Mouse (Mus musculus) embryo, embryonic 10 days (tissue): ENCODE measurements around the gene Foxo1.

Source experiments
- DNase-seq: peaks from one replicate; pipeline ENCODE4 v3.0.0-alpha.2; 2015; ENCODE audit warnings: low spot score

The Foxo1 gene

GRCm38 (mm10) chr3:52268737-52269513 lies 789 bp downstream of the Foxo1 start:
- DNase-seq, result peak; percentile 47

GRCm38 (mm10) chr3:52269514-52270351 lies 1.6 kb downstream of the Foxo1 start:
- peak; percentile 80 for DNase-seq

- DNase-seq, result no peak
These were observed 2.4 kb downstream of the Foxo1 start for GRCm38 (mm10) chr3:52270511-52270910.

GRCm38 (mm10) chr3:52271376-52271775 lies 3.2 kb downstream of the Foxo1 start:
- no peak for DNase-seq

DNA sequence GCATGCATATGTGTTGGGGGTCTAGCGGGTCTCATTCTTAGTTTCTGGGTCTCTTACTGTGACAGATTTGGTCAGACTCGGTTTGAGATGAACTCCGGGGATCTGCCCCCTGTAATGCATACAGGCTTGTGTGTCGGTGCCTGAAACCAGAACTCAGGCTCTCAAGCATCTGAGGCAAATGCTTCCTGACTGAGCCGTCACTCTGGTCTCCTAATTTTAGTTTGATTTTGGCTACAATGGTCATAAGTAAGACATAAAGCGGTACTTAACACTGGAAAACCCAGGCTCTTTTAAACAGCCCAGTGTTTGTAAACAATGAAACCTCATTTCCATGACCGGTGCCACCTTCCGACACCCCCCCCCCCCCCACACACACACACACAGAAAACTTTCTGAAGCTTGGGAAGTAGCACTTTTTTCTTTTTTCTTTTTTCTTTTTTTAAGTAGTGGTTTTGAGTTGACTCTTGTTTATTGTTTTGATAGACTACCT lies 4.3 kb downstream of the Foxo1 start:
- DNase-seq, result no peak

DNA sequence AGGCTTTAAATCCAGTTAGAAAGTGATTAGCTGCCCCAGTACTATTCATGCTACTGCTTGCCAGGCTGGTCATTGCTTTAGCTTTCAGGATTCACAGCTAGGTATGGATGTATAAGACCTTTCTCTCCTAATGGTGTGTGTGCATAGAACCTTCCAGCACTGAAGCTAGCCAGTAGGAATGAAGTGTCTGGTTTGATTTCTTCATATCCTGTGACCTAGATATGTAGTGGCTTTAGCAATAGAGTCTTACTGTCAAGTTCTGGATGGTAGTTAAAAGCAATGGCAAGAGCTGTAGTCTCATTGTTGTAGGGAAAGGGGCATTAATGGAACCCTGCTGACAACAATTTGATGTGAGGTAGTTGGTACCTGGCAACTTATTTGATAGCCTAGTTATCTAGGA lies 6.3 kb downstream of the Foxo1 start:
- DNase-seq, result no peak

- DNase-seq, result no peak
These were observed 7.0 kb downstream of the Foxo1 start for GRCm38 (mm10) chr3:52275037-52275555.

DNA sequence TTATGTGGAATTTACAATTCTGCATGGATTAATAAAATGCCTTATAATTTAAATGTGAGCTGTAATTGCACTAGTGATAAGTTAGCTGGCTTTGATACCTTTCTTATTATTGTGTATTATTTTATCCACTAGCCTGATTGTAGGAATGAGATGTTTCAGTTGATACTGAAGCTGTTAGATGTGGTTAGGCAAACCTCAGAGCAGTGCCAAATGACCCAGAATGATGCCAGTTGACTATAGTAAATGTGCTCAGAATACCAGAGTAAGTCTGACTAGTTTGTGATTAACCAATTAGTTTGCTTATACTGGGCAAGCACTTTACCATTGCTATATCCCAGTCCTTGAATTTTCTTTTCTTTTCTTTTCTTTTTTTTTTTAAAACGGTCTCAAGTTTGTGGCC lies 12.5 kb downstream of the Foxo1 start:
- DNase-seq, result no peak

- no peak for DNase-seq
These were observed 13.7 kb downstream of the Foxo1 start for GRCm38 (mm10) chr3:52281882-52282281.

- no peak for DNase-seq
These were observed 14.2 kb downstream of the Foxo1 start for GRCm38 (mm10) chr3:52282369-52282768.

GRCm38 (mm10) chr3:52283521-52283920 lies 15.4 kb downstream of the Foxo1 start:
- no peak for DNase-seq

- no peak for DNase-seq
These were observed 22.7 kb downstream of the Foxo1 start for GRCm38 (mm10) chr3:52290811-52291210.

DNA sequence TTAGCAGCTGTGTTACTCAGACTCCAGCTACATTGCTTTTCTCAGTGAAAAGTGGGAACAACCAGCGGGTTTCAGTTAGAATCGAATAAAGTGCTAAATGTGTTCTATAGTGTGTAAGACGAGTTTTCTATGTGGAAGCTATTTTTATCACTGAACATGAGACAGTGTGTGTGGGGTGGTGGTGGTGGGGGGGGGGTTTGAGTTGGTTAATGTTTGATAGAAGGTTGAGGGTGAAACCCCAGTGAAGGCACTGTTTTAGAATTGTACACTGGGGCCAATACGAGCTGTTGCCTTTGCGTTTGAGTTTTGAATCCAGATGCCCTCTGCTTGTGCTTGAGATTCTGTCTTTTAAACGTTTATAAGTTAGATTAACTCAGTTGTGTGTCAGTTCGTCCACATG lies 24.4 kb downstream of the Foxo1 start:
- no peak for DNase-seq

- DNase-seq, result no peak
These were observed 25.8 kb downstream of the Foxo1 start for GRCm38 (mm10) chr3:52293946-52294345.

DNA sequence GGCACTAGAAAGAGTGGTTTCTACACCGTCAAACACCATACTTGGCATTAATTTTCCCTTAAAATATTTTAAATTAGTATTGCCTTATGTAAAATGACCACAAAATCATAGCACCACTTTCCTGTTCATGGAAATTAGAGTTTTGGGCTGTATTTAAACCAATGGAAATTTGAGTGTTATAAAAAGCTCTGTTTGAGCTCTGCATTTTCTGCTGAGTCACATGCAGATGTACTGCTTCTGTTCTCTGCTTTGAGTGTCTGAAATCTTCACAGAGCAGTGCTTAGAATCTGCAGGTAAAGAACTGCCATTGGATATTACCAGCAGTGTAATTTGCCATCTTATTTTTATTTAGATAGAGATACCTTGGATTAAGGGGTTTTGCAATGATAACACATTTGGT lies 27.6 kb downstream of the Foxo1 start:
- DNase-seq, result no peak

- no peak for DNase-seq
These were observed 28.2 kb downstream of the Foxo1 start for GRCm38 (mm10) chr3:52296224-52296760.

GRCm38 (mm10) chr3:52297291-52298018 lies 29.3 kb downstream of the Foxo1 start:
- DNase-seq, result no peak

DNA sequence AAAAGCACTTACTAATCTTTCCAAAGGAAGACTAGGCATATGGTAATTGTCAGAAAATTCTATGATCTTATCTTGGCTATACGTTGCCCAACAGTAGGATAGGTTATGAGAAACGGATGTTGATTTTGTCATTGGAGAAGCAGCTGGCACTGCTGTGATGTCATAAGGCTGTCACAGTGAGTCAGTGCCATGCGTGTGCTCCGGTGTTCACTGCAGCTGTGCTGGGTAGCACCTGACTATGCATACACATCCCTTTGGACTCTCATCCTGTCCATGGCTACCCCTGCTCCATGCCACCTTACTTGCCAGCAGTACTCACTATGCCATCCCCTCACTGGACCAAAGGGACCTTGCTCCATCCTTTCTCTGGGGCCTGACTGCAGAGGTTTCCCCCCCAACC lies 30.5 kb downstream of the Foxo1 start:
- no peak for DNase-seq

GRCm38 (mm10) chr3:52299376-52299775 lies 31.2 kb downstream of the Foxo1 start:
- peak; percentile 49 for DNase-seq

DNA sequence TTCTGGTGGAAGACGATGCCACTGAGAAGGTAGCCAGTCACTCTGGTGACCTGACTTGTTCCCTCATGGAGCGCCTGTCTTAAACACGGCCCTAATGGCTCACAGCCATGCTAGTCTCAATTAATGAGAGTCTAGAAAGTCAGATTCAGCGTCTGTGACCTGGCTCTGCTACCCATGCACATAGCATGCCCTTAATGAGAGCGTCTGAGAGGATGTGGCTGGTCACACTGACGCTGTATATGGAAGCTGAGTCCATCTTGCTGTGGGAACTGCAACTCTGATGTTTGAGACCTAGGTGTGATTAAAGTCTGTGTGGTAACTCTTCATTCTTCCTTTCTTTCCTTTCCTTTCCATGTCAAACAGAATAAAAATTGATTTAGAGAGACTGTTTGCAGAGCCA lies 32.4 kb downstream of the Foxo1 start:
- no peak for DNase-seq

GRCm38 (mm10) chr3:52303301-52303700 lies 35.2 kb downstream of the Foxo1 start:
- no peak for DNase-seq
